Mouse (Mus musculus) liver, adult 2 months (tissue): ENCODE measurements around the gene Esyt2.

ENCODE experiments used
- CTCF ChIP-seq: fragments of 200-500 bp; IDR thresholded peaks from 2 replicates; pipeline ENCODE4 v1.5.1; 2011; ENCODE audit warnings: low read depth, low read length, control low read depth
- POLR2A ChIP-seq: fragments of 200-500 bp; IDR thresholded peaks from 2 replicates; pipeline ENCODE4 v1.6.1; 2011; ENCODE audit warnings: low read length, control low read depth; ENCODE audit not compliant: insufficient read depth; ENCODE audit errors: extremely low read depth

DNA sequence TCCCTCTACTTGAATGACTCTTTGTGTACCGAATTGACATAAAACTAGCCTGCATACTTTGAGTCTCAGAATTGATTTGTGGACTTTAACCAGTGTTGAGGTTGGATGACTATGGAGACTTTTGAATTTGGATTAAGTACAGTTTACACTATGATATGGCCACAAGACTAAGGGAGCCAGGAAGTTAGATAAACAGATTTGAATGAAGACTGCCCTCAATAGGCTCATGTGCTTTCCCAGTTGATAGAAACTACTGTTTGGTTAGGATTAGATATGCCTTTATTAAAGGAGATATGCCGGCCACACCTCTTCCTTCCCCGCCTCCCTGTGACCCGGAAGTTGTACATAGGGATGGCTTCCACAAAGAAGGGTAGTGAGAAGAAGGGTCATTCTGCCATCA is 5.4 kb upstream of the Esyt2 start:
- TF ChIP-seq POLR2A (no peak), CTCF (no peak)
